Mouse (Mus musculus) heart, postnatal 36 days (tissue): ENCODE measurements at regions not wholly inside any gene's neighbourhood (a gene's known extent, or its start where the extent isn't known, plus 50 kb on each side); places are given as distances from the start of the nearest gene placed in this dataset.

Experiments
- DNase-seq, 2 experiments: peaks; one replicate each; pipeline ENCODE4 v3.0.0; 2021 to 2022
- intact Hi-C: fragments of 180-260 bp; cut with DNase I; formaldehyde crosslinking; loops from one replicate; pipeline ENCODE4 v1.15.1; 2025

GRCm38 (mm10) chr7:37307191-37307590 lies 466.2 kb downstream of the Zfp536 start:
- intact Hi-C loops, result no loop called here
- no peak for DNase-seq

GRCm38 (mm10) chr7:37324653-37325052 lies 448.8 kb downstream of the Zfp536 start:
- no peak for DNase-seq
- intact Hi-C loops, result no loop called here

- no peak for DNase-seq
- intact Hi-C loops, result no loop called here
Measured at GRCm38 (mm10) chr7:37333451-37333850, 440.0 kb downstream of the Zfp536 start.

GRCm38 (mm10) chr7:37335212-37335611 lies 438.2 kb downstream of the Zfp536 start:
- intact Hi-C loops, result no loop called here
- DNase-seq, result no peak

- DNase-seq, result no peak
- intact Hi-C loops, result no loop called here
Measured at GRCm38 (mm10) chr7:37336171-37336850, 437.1 kb downstream of the Zfp536 start.

GRCm38 (mm10) chr7:37336851-37337531 lies 436.4 kb downstream of the Zfp536 start:
- peak in 1 of 2 experiments; percentile 24 for DNase-seq
- intact Hi-C loops, result no loop called here

GRCm38 (mm10) chr7:37337616-37338015 lies 435.8 kb downstream of the Zfp536 start:
- DNase-seq, result no peak
- intact Hi-C loops, result no loop called here

- intact Hi-C loops, result no loop called here
- no peak for DNase-seq
Measured at GRCm38 (mm10) chr7:37338067-37338501, 435.4 kb downstream of the Zfp536 start.

GRCm38 (mm10) chr7:37342613-37343012 lies 430.8 kb downstream of the Zfp536 start:
- intact Hi-C loops, result loop anchor here (5.0 to 10.0 kb wide), 5 partner anchors 338 to 680 kb away; no protein-coding TSS in a partner anchor
- no peak for DNase-seq

- intact Hi-C loops, result loop anchor here (5.0 to 10.0 kb wide), 5 partner anchors 338 to 681 kb away; no protein-coding TSS in a partner anchor
- no peak for DNase-seq
Measured at GRCm38 (mm10) chr7:37343021-37343593, 430.3 kb downstream of the Zfp536 start.

GRCm38 (mm10) chr7:37343691-37344233 lies 429.7 kb downstream of the Zfp536 start:
- DNase-seq, result no peak
- intact Hi-C loops, result loop anchor here (5.0 to 10.0 kb wide), 5 partner anchors 339 to 681 kb away; no protein-coding TSS in a partner anchor

- DNase-seq, result peak; percentile 65 to 70
- intact Hi-C loops, result loop anchor here (1.0 to 10.0 kb wide), 7 partner anchors 341 to 1659 kb away; no protein-coding TSS in a partner anchor
Measured at GRCm38 (mm10) chr7:37346041-37346440, 427.4 kb downstream of the Zfp536 start.

GRCm38 (mm10) chr7:37357647-37358395 lies 415.6 kb downstream of the Zfp536 start:
- DNase-seq, result peak; percentile 86 to 94
- intact Hi-C loops, result loop anchor here (5.0 kb wide), 1 partner anchor 1476 kb away; no protein-coding TSS in a partner anchor

- intact Hi-C loops, result loop anchor here (5.0 kb wide), 1 partner anchor 1476 kb away; no protein-coding TSS in a partner anchor
- DNase-seq, result no peak
Measured at GRCm38 (mm10) chr7:37358492-37358891, 414.9 kb downstream of the Zfp536 start.

- DNase-seq, result no peak
- intact Hi-C loops, result loop anchor here (5.0 kb wide), 1 partner anchor 1477 kb away; no protein-coding TSS in a partner anchor
Measured at GRCm38 (mm10) chr7:37359473-37359872, 414.0 kb downstream of the Zfp536 start.

GRCm38 (mm10) chr7:37360171-37360570 lies 413.3 kb downstream of the Zfp536 start:
- peak; percentile 37 to 45 for DNase-seq
- intact Hi-C loops, result no loop called here

- intact Hi-C loops, result no loop called here
- DNase-seq, result peak; percentile 36 to 46
Measured at GRCm38 (mm10) chr7:37361802-37362441, 411.5 kb downstream of the Zfp536 start.

GRCm38 (mm10) chr7:37362879-37363278 lies 410.6 kb downstream of the Zfp536 start:
- DNase-seq, result no peak
- intact Hi-C loops, result no loop called here

- no peak for DNase-seq
- intact Hi-C loops, result no loop called here
Measured at GRCm38 (mm10) chr7:37363629-37364175, 409.7 kb downstream of the Zfp536 start.
